Mouse (Mus musculus): Measurements from ENCODE around the gene Cbarp.

- no peak for TF ChIP-seq EP300 (IDR thresholded peaks at IDR 0.05; ENCODE audit: insufficient read depth, low read depth, low read length)
- TF ChIP-seq CTCF (IDR thresholded peaks at IDR 0.05): no peak
Observed at GRCm38 (mm10) chr10:80180288-80180687, 39.7 kb upstream of the Cbarp start.

All from heart, adult 2 months (tissue).